Mouse (Mus musculus): Measurements from ENCODE around the gene Mul1. TPM values are rescaled to one million over a fixed set of nuclear protein-coding genes. Genes with fewer than 3 reads are reported as not detected.

The Mul1 gene
- polyA plus RNA-seq, 1 experiment from 2014 or later = 22.8 TPM

DNA sequence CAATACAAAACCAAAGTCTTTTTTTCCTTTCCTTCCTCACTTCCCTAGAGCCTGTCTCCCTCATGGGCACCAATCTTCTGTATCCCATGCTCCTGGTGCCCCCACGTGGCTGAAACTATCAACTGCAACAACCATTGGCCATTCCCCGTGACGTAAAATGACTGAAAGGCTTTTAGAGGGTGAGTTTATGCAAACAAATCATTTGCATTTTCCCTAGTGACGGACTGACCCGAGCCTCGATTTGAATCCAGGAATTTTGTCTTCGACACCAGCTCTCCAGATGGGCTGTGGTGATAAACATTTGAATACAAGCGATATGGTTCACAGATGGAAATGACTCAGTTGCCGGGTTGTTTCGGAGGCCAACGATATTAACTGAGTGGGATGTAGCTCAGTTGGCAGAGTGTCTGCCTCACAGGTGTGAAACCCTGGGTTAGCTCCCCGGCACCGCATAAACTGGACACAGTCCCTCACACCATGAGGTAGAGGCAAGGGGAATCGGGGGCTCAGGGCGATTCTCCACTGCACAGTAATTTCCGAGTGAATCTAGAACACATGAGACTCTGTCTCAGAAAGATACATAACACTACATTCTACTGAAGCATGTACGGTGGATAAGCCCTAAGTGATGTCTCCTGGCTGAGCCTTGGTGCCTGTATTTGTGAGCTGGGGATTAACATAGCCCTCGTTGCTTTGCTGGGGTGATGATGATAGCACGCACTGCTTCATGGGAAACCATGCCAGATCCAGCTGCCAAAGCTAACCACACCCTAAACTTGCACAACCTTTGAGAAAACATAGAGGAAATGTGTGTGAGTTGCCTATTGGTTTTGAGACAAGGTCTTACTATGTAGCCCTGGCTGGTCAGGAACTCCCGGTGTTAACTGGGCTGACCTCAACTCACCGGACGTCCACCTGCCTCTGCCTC, 7.4 kb upstream of the Mul1 start:
- no peak overlapping the region for H3K4me3 ChIP-seq (replicated peaks; ENCODE audit: low read depth, low read length)
- H3K9me3 ChIP-seq (ENCODE audit: control insufficient read depth, low read length) = no peaks in the 10 kb centered on the region
- no peaks in the 10 kb centered on the region for H3K36me3 ChIP-seq (ENCODE audit: control insufficient read depth, insufficient read depth, low read length)
- H3K27ac ChIP-seq (replicated peaks; ENCODE audit: low read depth, low read length) = no peak overlapping the region
- DNase-seq (peak; percentile 89), ATAC-seq (ENCODE audit: low FRiP score, low TSS enrichment) (no peak)
- no peaks in the 10 kb centered on the region for H3K4me1 ChIP-seq (ENCODE audit: control insufficient read depth, insufficient read depth, low read length)
- no peaks in the 10 kb centered on the region for H3K27me3 ChIP-seq (ENCODE audit: control insufficient read depth, insufficient read depth, low read length)
- no peak overlapping the region for H3K9ac ChIP-seq (replicated peaks; ENCODE audit: low read length)
- 41% methylated on average over 22 of the region's 22 CpGs for WGBS
- H3K4me2 ChIP-seq (ENCODE audit: low read length) = no peak overlapping the region

- peak; percentile 64 for DNase-seq
- no peak overlapping the region for H3K4me2 ChIP-seq (ENCODE audit: low read length)
- H3K36me3 ChIP-seq (ENCODE audit: control insufficient read depth, insufficient read depth, low read length) = no peaks in the 10 kb centered on the region
- no peak overlapping the region for H3K9ac ChIP-seq (replicated peaks; ENCODE audit: low read length)
- no peaks in the 10 kb centered on the region for H3K4me1 ChIP-seq (ENCODE audit: control insufficient read depth, insufficient read depth, low read length)
- no peaks in the 10 kb centered on the region for H3K27me3 ChIP-seq (ENCODE audit: control insufficient read depth, insufficient read depth, low read length)
- no peak for ATAC-seq (ENCODE audit: low FRiP score, low TSS enrichment)
- no peaks in the 10 kb centered on the region for H3K9me3 ChIP-seq (ENCODE audit: control insufficient read depth, low read length)
- no peak overlapping the region for H3K27ac ChIP-seq (replicated peaks; ENCODE audit: low read depth, low read length)
- 41% methylated on average over 3 of the region's 3 CpGs for WGBS
- no peak overlapping the region for H3K4me3 ChIP-seq (replicated peaks; ENCODE audit: low read depth, low read length)
These were observed 4.7 kb upstream of the Mul1 start for GRCm38 (mm10) chr4:138429778-138430177.

DNA sequence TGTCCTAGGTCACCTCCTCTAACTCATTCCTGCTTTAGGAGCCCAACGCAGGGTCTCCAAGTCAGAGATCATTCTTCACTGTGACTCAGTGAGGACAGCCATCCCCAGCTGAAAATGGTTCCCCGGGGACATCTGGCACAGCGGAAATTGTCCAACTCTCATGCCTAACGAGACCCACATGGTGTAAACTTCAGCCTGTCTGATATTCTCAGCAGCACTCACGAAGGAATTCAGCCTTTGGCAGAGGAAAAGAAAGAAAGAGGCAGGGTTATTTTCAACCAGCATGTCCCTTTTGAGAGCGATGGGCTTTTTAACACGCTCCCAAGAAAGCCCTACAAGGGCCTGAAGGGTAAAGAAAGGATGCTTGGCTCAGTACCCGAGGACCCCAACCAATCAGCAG, 3.1 kb upstream of the Mul1 start:
- Histone ChIP-seq H3K4me3 (replicated peaks; ENCODE audit: low read depth, low read length) (no peak overlapping the region), H3K27me3 (ENCODE audit: control insufficient read depth, insufficient read depth, low read length) (no peaks in the 10 kb centered on the region), H3K36me3 (ENCODE audit: control insufficient read depth, insufficient read depth, low read length) (0 out of 2 replicates have a peak, but pooled peaks cover 6% of the 10 kb centered on the region), H3K27ac (replicated peaks; ENCODE audit: low read depth, low read length) (no peak overlapping the region), H3K4me2 (ENCODE audit: low read length) (no peak overlapping the region), H3K9ac (replicated peaks; ENCODE audit: low read length) (no peak overlapping the region), H3K9me3 (ENCODE audit: control insufficient read depth, low read length) (no peaks in the 10 kb centered on the region), H3K4me1 (ENCODE audit: control insufficient read depth, insufficient read depth, low read length) (peaks cover 11% of the 10 kb centered on the region)
- no peak for ATAC-seq (ENCODE audit: low FRiP score, low TSS enrichment)
- 60% methylated on average over 8 of the region's 8 CpGs for WGBS
- no peak for DNase-seq

- DNase-seq (no peak), ATAC-seq (ENCODE audit: low FRiP score, low TSS enrichment) (no peak)
- H3K4me1 ChIP-seq (ENCODE audit: control insufficient read depth, insufficient read depth, low read length) = peaks cover 9% of the 10 kb centered on the region
- no peak overlapping the region for H3K27ac ChIP-seq (replicated peaks; ENCODE audit: low read depth, low read length)
- no peaks in the 10 kb centered on the region for H3K27me3 ChIP-seq (ENCODE audit: control insufficient read depth, insufficient read depth, low read length)
- no peak overlapping the region for H3K4me3 ChIP-seq (replicated peaks; ENCODE audit: low read depth, low read length)
- peaks cover 65% of the 10 kb centered on the region for H3K36me3 ChIP-seq (ENCODE audit: control insufficient read depth, insufficient read depth, low read length)
- no peak overlapping the region for H3K4me2 ChIP-seq (ENCODE audit: low read length)
- WGBS = 86% methylated on average over 3 of the region's 3 CpGs
- no peak overlapping the region for H3K9ac ChIP-seq (replicated peaks; ENCODE audit: low read length)
- no peaks in the 10 kb centered on the region for H3K9me3 ChIP-seq (ENCODE audit: control insufficient read depth, low read length)
These were observed 5.6 kb downstream of the Mul1 start for GRCm38 (mm10) chr4:138440062-138440461.

DNA sequence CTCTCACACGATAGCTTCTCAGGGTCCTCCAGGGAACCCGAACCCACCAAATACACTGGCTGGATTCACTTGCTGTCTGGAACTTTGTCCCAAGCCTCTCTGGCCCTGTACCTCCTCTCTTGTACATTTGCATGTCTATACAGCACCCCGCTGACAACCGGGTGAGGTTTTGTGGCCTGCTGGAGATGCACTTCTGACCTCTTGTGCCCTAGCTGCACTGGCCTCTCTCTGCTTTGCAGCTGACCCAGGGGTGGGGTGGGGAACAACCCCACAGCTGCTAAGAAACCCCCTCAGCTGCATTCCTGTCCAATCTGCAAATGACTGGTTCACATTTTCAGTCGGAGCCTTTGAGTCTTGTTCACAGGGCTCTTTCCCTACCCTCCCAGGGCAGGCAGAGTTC, 10.5 kb downstream of the Mul1 start:
- H3K4me3 ChIP-seq (replicated peaks; ENCODE audit: low read depth, low read length) = no peak overlapping the region
- H3K9me3 ChIP-seq (ENCODE audit: control insufficient read depth, low read length) = no peaks in the 10 kb centered on the region
- no peak overlapping the region for H3K4me2 ChIP-seq (ENCODE audit: low read length)
- H3K4me1 ChIP-seq (ENCODE audit: control insufficient read depth, insufficient read depth, low read length) = peaks cover 18% of the 10 kb centered on the region
- H3K27me3 ChIP-seq (ENCODE audit: control insufficient read depth, insufficient read depth, low read length) = no peaks in the 10 kb centered on the region
- peaks cover 25% of the 10 kb centered on the region for H3K36me3 ChIP-seq (ENCODE audit: control insufficient read depth, insufficient read depth, low read length)
- WGBS = 6% methylated on average over 5 of the region's 5 CpGs
- no peak for ATAC-seq (ENCODE audit: low FRiP score, low TSS enrichment)
- no peak overlapping the region for H3K27ac ChIP-seq (replicated peaks; ENCODE audit: low read depth, low read length)
- H3K9ac ChIP-seq (replicated peaks; ENCODE audit: low read length) = no peak overlapping the region
- DNase-seq = no peak

DNA sequence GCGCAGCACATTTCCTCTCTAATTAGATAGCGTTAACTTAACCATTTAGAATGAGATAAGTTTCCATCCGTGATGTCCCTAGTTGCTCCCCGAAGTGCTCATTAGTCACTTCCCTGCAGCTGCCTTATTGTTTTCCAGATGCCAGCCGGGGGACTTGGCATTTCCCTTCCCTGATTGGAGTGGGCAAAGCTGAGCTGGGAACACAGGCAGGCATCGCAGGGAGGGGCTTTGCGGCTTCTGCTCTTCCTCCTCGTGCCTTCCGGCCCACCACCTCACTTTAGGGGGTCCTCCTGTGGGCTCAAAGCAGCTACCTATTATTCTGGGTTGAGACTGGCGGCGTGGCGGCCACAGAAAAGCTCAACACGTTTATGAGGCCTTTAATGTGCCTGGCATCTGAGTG, 12.5 kb downstream of the Mul1 start:
- Histone ChIP-seq H3K4me3 (replicated peaks; ENCODE audit: low read depth, low read length) (no peak overlapping the region), H3K27ac (replicated peaks; ENCODE audit: low read depth, low read length) (peak overlapping the region; percentile 84), H3K36me3 (ENCODE audit: control insufficient read depth, insufficient read depth, low read length) (peaks cover 6% of the 10 kb centered on the region; the same call in 1 of the 2 replicates), H3K4me1 (ENCODE audit: control insufficient read depth, insufficient read depth, low read length) (peaks cover 18% of the 10 kb centered on the region), H3K9ac (replicated peaks; ENCODE audit: low read length) (0 out of 2 replicates have a peak overlapping the region, but pooled peaks have one; percentile 17), H3K27me3 (ENCODE audit: control insufficient read depth, insufficient read depth, low read length) (no peaks in the 10 kb centered on the region), H3K4me2 (ENCODE audit: low read length) (peak overlapping the region; percentile 35), H3K9me3 (ENCODE audit: control insufficient read depth, low read length) (no peaks in the 10 kb centered on the region)
- peak; percentile 73 for DNase-seq
- peak; percentile 42; the same call in 1 of the 2 replicates for ATAC-seq (ENCODE audit: low FRiP score, low TSS enrichment)
- WGBS = 19% methylated on average over 13 of the region's 13 CpGs

- no peaks in the 10 kb centered on the region for H3K9me3 ChIP-seq (ENCODE audit: control insufficient read depth, low read length)
- H3K27ac ChIP-seq (replicated peaks; ENCODE audit: low read depth, low read length) = peak overlapping the region; percentile 84
- H3K27me3 ChIP-seq (ENCODE audit: control insufficient read depth, insufficient read depth, low read length) = no peaks in the 10 kb centered on the region
- 0 out of 2 replicates have a peak overlapping the region, but pooled peaks have one; percentile 17 for H3K9ac ChIP-seq (replicated peaks; ENCODE audit: low read length)
- H3K4me2 ChIP-seq (ENCODE audit: low read length) = peak overlapping the region; percentile 35
- DNase-seq (peak; percentile 98), ATAC-seq (ENCODE audit: low FRiP score, low TSS enrichment) (peak; percentile 84)
- H3K4me1 ChIP-seq (ENCODE audit: control insufficient read depth, insufficient read depth, low read length) = peaks cover 19% of the 10 kb centered on the region
- WGBS = 0% methylated on average over 8 of the region's 8 CpGs
- peaks cover 1% of the 10 kb centered on the region; the same call in 1 of the 2 replicates for H3K36me3 ChIP-seq (ENCODE audit: control insufficient read depth, insufficient read depth, low read length)
- no peak overlapping the region for H3K4me3 ChIP-seq (replicated peaks; ENCODE audit: low read depth, low read length)
These were observed 12.9 kb downstream of the Mul1 start for GRCm38 (mm10) chr4:138447387-138447786.

DNA sequence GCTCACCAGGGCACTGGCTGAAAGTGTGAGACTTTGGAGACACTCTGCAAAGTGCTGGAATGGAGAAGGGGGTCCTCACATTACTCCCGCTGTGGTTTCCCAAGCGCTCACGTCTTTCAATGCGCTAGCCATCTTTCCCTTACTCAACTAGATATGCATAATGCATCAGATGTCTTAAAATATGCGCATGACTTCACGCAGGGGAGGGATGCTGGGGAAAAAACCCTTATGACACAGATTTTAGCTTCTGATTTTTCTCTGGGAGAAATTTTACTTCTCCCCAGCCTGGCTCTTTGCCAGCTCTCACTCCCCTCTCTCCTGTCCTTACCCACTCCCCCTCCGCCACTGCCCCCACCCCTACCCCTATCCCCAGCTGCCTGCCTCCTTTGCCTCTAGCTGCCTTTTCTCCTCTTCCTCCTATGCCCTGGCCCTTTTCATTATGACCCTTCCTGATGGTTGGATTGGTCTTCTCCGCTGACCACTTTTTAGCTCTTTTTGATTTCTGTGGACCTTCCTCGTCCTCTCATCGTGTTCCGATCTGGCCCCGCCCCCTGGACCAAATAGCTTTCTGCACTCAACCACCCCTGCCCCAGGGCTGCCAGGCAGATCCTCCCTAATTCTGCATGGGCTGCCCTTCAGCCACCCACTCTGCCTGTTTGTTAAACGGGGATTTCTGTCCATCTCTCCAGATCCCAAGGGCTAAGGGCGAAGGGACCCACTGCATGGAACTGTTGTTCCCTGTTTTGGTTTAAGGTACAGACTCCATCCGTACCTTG, 13.5 kb downstream of the Mul1 start:
- Histone ChIP-seq H3K4me3 (replicated peaks; ENCODE audit: low read depth, low read length) (no peak overlapping the region), H3K27me3 (ENCODE audit: control insufficient read depth, insufficient read depth, low read length) (no peaks in the 10 kb centered on the region), H3K9ac (replicated peaks; ENCODE audit: low read length) (0 out of 2 replicates have a peak overlapping the region, but pooled peaks have one; percentile 21), H3K27ac (replicated peaks; ENCODE audit: low read depth, low read length) (peak overlapping the region; percentile 84), H3K9me3 (ENCODE audit: control insufficient read depth, low read length) (no peaks in the 10 kb centered on the region), H3K4me2 (ENCODE audit: low read length) (peak overlapping the region; percentile 25), H3K4me1 (ENCODE audit: control insufficient read depth, insufficient read depth, low read length) (peaks cover 20% of the 10 kb centered on the region), H3K36me3 (ENCODE audit: control insufficient read depth, insufficient read depth, low read length) (no peaks in the 10 kb centered on the region)
- peak; percentile 51; the same call in 1 of the 2 replicates for ATAC-seq (ENCODE audit: low FRiP score, low TSS enrichment)
- WGBS = 23% methylated on average over 15 of the region's 15 CpGs
- DNase-seq = peak; percentile 71

Data from midbrain, embryonic 14.5 days (tissue).